Mouse (Mus musculus) embryonic facial prominence, embryonic 14.5 days (tissue): ENCODE results near the gene Olfr481. TPM values are rescaled to one million over a fixed set of nuclear protein-coding genes. Genes with fewer than 3 reads are reported as not detected.

ENCODE experiments used
- ATAC-seq: fragments of 200-750 bp; cut with Nextera tagmentation; 2 replicates; pipeline ENCODE4 v1.8.0; 2017; ENCODE audit warnings: low read depth, moderate number of reproducible peaks, moderate TSS enrichment
- DNase-seq: peaks from one replicate; pipeline ENCODE4 v3.0.0-alpha.2; 2015; ENCODE audit warnings: low spot score
- H3K27ac ChIP-seq: fragments of 300-500 bp; sonication (generic); replicated peaks from 2 replicates; pipeline ENCODE4 v1.5.1; 2014; ENCODE audit warnings: low read depth, mild to moderate bottlenecking, low read length, moderate library complexity
- H3K27me3 ChIP-seq: fragments of 300-500 bp; sonication (generic); replicated peaks from 2 replicates; pipeline ENCODE4 v1.6.1; 2014; ENCODE audit warnings: low read length; ENCODE audit not compliant: control insufficient read depth, insufficient read depth
- H3K36me3 ChIP-seq: fragments of 300-500 bp; sonication (generic); 2 replicates; pipeline ENCODE4 v1.6.1; 2014; ENCODE audit warnings: low read length, mixed read lengths; ENCODE audit not compliant: control insufficient read depth, insufficient read depth
- H3K4me1 ChIP-seq: fragments of 300-500 bp; sonication (generic); 2 replicates; pipeline ENCODE4 v1.6.1; 2014; ENCODE audit warnings: antibody characterized with exemption, low read length; ENCODE audit not compliant: control insufficient read depth, insufficient read depth
- H3K4me2 ChIP-seq: fragments of 300-500 bp; sonication (generic); 2 replicates; pipeline ENCODE4 v1.6.1; 2014; ENCODE audit warnings: low read depth, mild to moderate bottlenecking, low read length, moderate library complexity, mixed read lengths
- H3K4me3 ChIP-seq: fragments of 300-500 bp; sonication (generic); 2 replicates; pipeline ENCODE4 v1.5.1; 2014; ENCODE audit warnings: low read depth, mild to moderate bottlenecking, low read length
- H3K9ac ChIP-seq: fragments of 300-500 bp; sonication (generic); 2 replicates; pipeline ENCODE4 v1.6.1; 2014; ENCODE audit warnings: low read depth, mild to moderate bottlenecking, low read length, moderate library complexity, mixed read lengths
- H3K9me3 ChIP-seq: fragments of 300-500 bp; sonication (generic); 2 replicates; pipeline ENCODE4 v1.6.1; 2016; ENCODE audit warnings: low read length; ENCODE audit not compliant: control insufficient read depth
- WGBS: fragments of 180-500 bp; shearing (Covaris S2); extraction: QIAGEN DNeasy Blood & Tissue Kit; methylation state at CpG from one replicate; pipeline ENCODE4 v1.1.7; 2014; 5-methylcytosine and 5-hydroxymethylcytosine counted together
- polyA plus RNA-seq: library from polyadenylated mRNA; unstranded; fragments of >200 nt; fragmentation: Nextera tagmentation; extraction: Ambion mirVana; gene quantifications from 2 replicates; pipeline ENCODE4 v1.2.1, GENCODE M21; 2014

Gene Olfr481
- polyA plus RNA-seq: 0.14 TPM in 1 of 2 replicates, not detected in the other

GRCm38 (mm10) chr7:108079555-108079954, at the start of gene Olfr481:
TSS of gene Olfr481 (plus strand) at chr7:108079855.
- Histone ChIP-seq H3K4me3 (no peak within 1 kb of the TSS), H3K4me2 (no peak within 1 kb of the TSS)
- ATAC-seq: no peak

GRCm38 (mm10) chr7:108033889-108034288, 45.8 kb upstream of the Olfr481 start, which contains the start of gene Olfr478:
TSS of gene Olfr478 (minus strand) at chr7:108033989.
- ATAC-seq (no peak), DNase-seq (no peak)
- no peak within 1 kb of the TSS for H3K9ac ChIP-seq
- no peak within 1 kb of the TSS for H3K4me3 ChIP-seq
- no peak within 1 kb of the TSS for H3K4me2 ChIP-seq
- WGBS: 78% methylated on average over 3 of the region's 3 CpGs
- no peaks in the 10 kb centered on the region for H3K4me1 ChIP-seq
- no peak within 1 kb of the TSS for H3K27ac ChIP-seq
- H3K36me3 ChIP-seq: no peaks in the 10 kb centered on the region
- no peaks in the 10 kb centered on the region for H3K9me3 ChIP-seq
- H3K27me3 ChIP-seq: no peaks in the 10 kb centered on the region

More at GRCm38 (mm10) chr7:108079555-108079954, at the start of gene Olfr481:
- H3K4me1 ChIP-seq: no peaks in the 10 kb centered on the region
- no peak for DNase-seq
- H3K9me3 ChIP-seq: no peaks in the 10 kb centered on the region
- no peak within 1 kb of the TSS for H3K27ac ChIP-seq
- H3K9ac ChIP-seq: no peak within 1 kb of the TSS
- no peaks in the 10 kb centered on the region for H3K27me3 ChIP-seq
- H3K36me3 ChIP-seq: no peaks in the 10 kb centered on the region

- no peak for ATAC-seq
- Histone ChIP-seq H3K9me3 (no peaks in the 10 kb centered on the region), H3K4me2 (no peak within 1 kb of the TSS), H3K4me1 (no peaks in the 10 kb centered on the region), H3K4me3 (no peak within 1 kb of the TSS), H3K36me3 (no peaks in the 10 kb centered on the region), H3K9ac (no peak within 1 kb of the TSS), H3K27me3 (no peaks in the 10 kb centered on the region), H3K27ac (no peak within 1 kb of the TSS)
- WGBS: 87% methylated on average over 2 of the region's 2 CpGs
- no peak for DNase-seq
Observed at GRCm38 (mm10) chr7:108050393-108050792, 29.3 kb upstream of the Olfr481 start, which contains the start of gene Olfr479. TSS of gene Olfr479 (plus strand) at chr7:108050693.

GRCm38 (mm10) chr7:108067246-108067645, 12.4 kb upstream of the Olfr481 start, which contains the start of gene Olfr480:
TSS of gene Olfr480 (minus strand) at chr7:108067346.
- ATAC-seq: no peak
- H3K4me3 ChIP-seq: no peak within 1 kb of the TSS
- H3K9me3 ChIP-seq: no peaks in the 10 kb centered on the region
- no peaks in the 10 kb centered on the region for H3K4me1 ChIP-seq
- DNase-seq: no peak
- H3K4me2 ChIP-seq: no peak within 1 kb of the TSS
- no peak within 1 kb of the TSS for H3K9ac ChIP-seq
- H3K27ac ChIP-seq: no peak within 1 kb of the TSS
- H3K36me3 ChIP-seq: no peaks in the 10 kb centered on the region
- 86% methylated on average over 1 of the region's 1 CpGs for WGBS
- no peaks in the 10 kb centered on the region for H3K27me3 ChIP-seq

- Histone ChIP-seq H3K27ac (no peak within 1 kb of the TSS), H3K4me2 (no peak within 1 kb of the TSS), H3K9me3 (no peaks in the 10 kb centered on the region), H3K9ac (no peak within 1 kb of the TSS), H3K4me1 (no peaks in the 10 kb centered on the region), H3K36me3 (no peaks in the 10 kb centered on the region), H3K4me3 (no peak within 1 kb of the TSS), H3K27me3 (no peaks in the 10 kb centered on the region)
- no peak for ATAC-seq
- DNase-seq: no peak
- 75% methylated on average over 1 of the region's 1 CpGs for WGBS
Observed at GRCm38 (mm10) chr7:108097486-108097885, 17.8 kb downstream of the Olfr481 start, which contains the start of gene Olfr482. TSS of gene Olfr482 (minus strand) at chr7:108097586.

- H3K4me3 ChIP-seq: no peak within 1 kb of the TSS
- no peak for ATAC-seq
Observed at GRCm38 (mm10) chr7:108100549-108100948, 20.9 kb downstream of the Olfr481 start, which contains the start of gene Olfr483. TSS of gene Olfr483 (plus strand) at chr7:108100849.

GRCm38 (mm10) chr7:108120681-108121080, 41.0 kb downstream of the Olfr481 start:
- Histone ChIP-seq H3K9ac (no peak overlapping the region), H3K9me3 (no peaks in the 10 kb centered on the region), H3K4me2 (no peak overlapping the region), H3K4me1 (no peaks in the 10 kb centered on the region), H3K4me3 (no peak overlapping the region), H3K27ac (no peak overlapping the region), H3K36me3 (no peaks in the 10 kb centered on the region), H3K27me3 (no peaks in the 10 kb centered on the region)
- no peak for DNase-seq
- 5% methylated on average over 1 of the region's 1 CpGs for WGBS
- ATAC-seq: no peak

More at GRCm38 (mm10) chr7:108100549-108100948, 20.9 kb downstream of the Olfr481 start, which contains the start of gene Olfr483:
- no peaks in the 10 kb centered on the region for H3K4me1 ChIP-seq
- no peak within 1 kb of the TSS for H3K4me2 ChIP-seq
- H3K27me3 ChIP-seq: no peaks in the 10 kb centered on the region
- no peaks in the 10 kb centered on the region for H3K9me3 ChIP-seq
- H3K27ac ChIP-seq: no peak within 1 kb of the TSS
- WGBS: 78% methylated on average over 1 of the region's 1 CpGs
- no peak for DNase-seq
- H3K9ac ChIP-seq: no peak within 1 kb of the TSS
- no peaks in the 10 kb centered on the region for H3K36me3 ChIP-seq

- Histone ChIP-seq H3K27me3 (no peaks in the 10 kb centered on the region), H3K9me3 (no peaks in the 10 kb centered on the region), H3K4me3 (no peak overlapping the region), H3K4me1 (no peaks in the 10 kb centered on the region), H3K36me3 (no peaks in the 10 kb centered on the region), H3K27ac (no peak overlapping the region), H3K4me2 (no peak overlapping the region), H3K9ac (no peak overlapping the region)
- no peak for DNase-seq
- ATAC-seq: no peak
- WGBS: 67% methylated on average over 1 of the region's 1 CpGs
Observed at GRCm38 (mm10) chr7:108121416-108121815, 41.8 kb downstream of the Olfr481 start.

- Histone ChIP-seq H3K9ac (no peak within 1 kb of the TSS), H3K27ac (no peak within 1 kb of the TSS), H3K9me3 (no peaks in the 10 kb centered on the region), H3K4me2 (no peak within 1 kb of the TSS), H3K4me3 (no peak within 1 kb of the TSS), H3K27me3 (no peaks in the 10 kb centered on the region), H3K4me1 (no peaks in the 10 kb centered on the region), H3K36me3 (no peaks in the 10 kb centered on the region)
- ATAC-seq: no peak
- no peak for DNase-seq
Observed at GRCm38 (mm10) chr7:108127349-108127748, 47.7 kb downstream of the Olfr481 start, which contains the start of gene Olfr484. TSS of gene Olfr484 (minus strand) at chr7:108127449.
